Mouse (Mus musculus) cerebellum, adult 2 months (tissue): ENCODE data around the gene Igf1r. TPM values are rescaled to one million over a fixed set of nuclear protein-coding genes. Genes with fewer than 3 reads are reported as not detected.

ENCODE experiments used
- DNase-seq, 2 experiments: peaks; one replicate each; pipeline ENCODE4 v3.0.0; 2021
- H3K27ac ChIP-seq: fragments of 200-500 bp; 2 replicates; pipeline ENCODE4 v1.5.1; 2012; ENCODE audit warnings: low read length, control low read depth, inconsistent platforms; ENCODE audit not compliant: insufficient read depth
- H3K27me3 ChIP-seq: fragments of 200-500 bp; 2 replicates; pipeline ENCODE4 v1.6.1; 2012; ENCODE audit warnings: inconsistent platforms, mild to moderate bottlenecking, low read length, moderate library complexity; ENCODE audit not compliant: control insufficient read depth, insufficient read depth
- H3K4me1 ChIP-seq: fragments of 200-500 bp; 2 replicates; pipeline ENCODE4 v1.6.1; 2011; ENCODE audit warnings: low read length; ENCODE audit not compliant: control insufficient read depth, insufficient read depth
- H3K4me3 ChIP-seq: fragments of 200-500 bp; replicated peaks from 2 replicates; pipeline ENCODE3; 2011; ENCODE audit warnings: mild to moderate bottlenecking, low read depth, low read length, control low read depth; ENCODE audit not compliant: insufficient read depth
- CTCF ChIP-seq: fragments of 200-500 bp; IDR thresholded peaks from 2 replicates; pipeline ENCODE4 v1.5.1; 2011; ENCODE audit warnings: low read depth, mild to moderate bottlenecking, control low read depth, low read length, moderate library complexity, borderline replicate concordance; ENCODE audit not compliant: insufficient read depth
- POLR2A ChIP-seq: fragments of 200-500 bp; IDR thresholded peaks from 2 replicates; pipeline ENCODE4 v1.6.1; 2011; ENCODE audit warnings: low read length, control low read depth, borderline replicate concordance; ENCODE audit not compliant: insufficient read depth
- whole genome bisulfite sequencing: fragments of 180-500 bp; shearing (Covaris S2); methylation state at CpG from one replicate; pipeline ENCODE4 v1.1.7; 2018; 5-methylcytosine and 5-hydroxymethylcytosine counted together
- polyA plus RNA-seq: library from polyadenylated mRNA; depleted of rRNA; stranded (reverse); fragments of >200 nt; gene quantifications from 2 replicates; pipeline ENCODE4 v1.2.3, GENCODE M21; 2012; rRNA removed

The Igf1r gene
- polyA plus RNA-seq, result 20.5 and 21.9 TPM in 2 replicates

- Histone ChIP-seq H3K27ac (peak within 1 kb of the TSS; percentile 100), H3K27me3 (no peaks in the 10 kb centered on the region; the same call in 1 of the 2 replicates), H3K4me1 (peaks cover 6% of the 10 kb centered on the region; the same call in 1 of the 2 replicates), H3K4me3 (peak within 1 kb of the TSS; percentile 100)
- under 1% methylated on average over 60 of the region's 62 CpGs for WGBS
- TF ChIP-seq POLR2A (no peak), CTCF (no peak)
- peak; percentile 43 to 62 for DNase-seq
Observed at GRCm38 (mm10) chr7:67952777-67953700, at the start of gene Igf1r. TSS of gene Igf1r (plus strand) at chr7:67952827.

GRCm38 (mm10) chr7:67906358-67906757, 46.3 kb upstream of the Igf1r start:
- no peak for TF ChIP-seq POLR2A
- TF ChIP-seq CTCF, result no peak
- H3K27ac ChIP-seq, result no peak overlapping the region
- no peaks in the 10 kb centered on the region for H3K4me1 ChIP-seq
- DNase-seq, result no peak
- H3K27me3 ChIP-seq, result no peaks in the 10 kb centered on the region
- no peak overlapping the region for H3K4me3 ChIP-seq
- 85% methylated on average over 2 of the region's 2 CpGs for WGBS

- H3K4me1 ChIP-seq, result no peaks in the 10 kb centered on the region
- H3K27ac ChIP-seq, result no peak overlapping the region
- 65% methylated on average over 9 of the region's 9 CpGs for WGBS
- TF ChIP-seq CTCF (no peak), POLR2A (no peak)
- DNase-seq, result no peak
- H3K4me3 ChIP-seq, result no peak overlapping the region
- no peaks in the 10 kb centered on the region for H3K27me3 ChIP-seq
Observed at GRCm38 (mm10) chr7:67907786-67908400, 44.7 kb upstream of the Igf1r start.

- no peak overlapping the region for H3K27ac ChIP-seq
- 18% methylated on average over 10 of the region's 10 CpGs for WGBS
- DNase-seq, result no peak
- H3K4me3 ChIP-seq, result no peak overlapping the region
- no peaks in the 10 kb centered on the region for H3K27me3 ChIP-seq
- no peak for TF ChIP-seq CTCF
- H3K4me1 ChIP-seq, result no peaks in the 10 kb centered on the region
Observed at GRCm38 (mm10) chr7:67910528-67910927, 42.1 kb upstream of the Igf1r start.

- Histone ChIP-seq H3K27ac (no peak overlapping the region), H3K4me1 (no peaks in the 10 kb centered on the region), H3K27me3 (no peaks in the 10 kb centered on the region), H3K4me3 (no peak overlapping the region)
- no peak for DNase-seq
- 35% methylated on average over 3 of the region's 3 CpGs for WGBS
- no peak for TF ChIP-seq POLR2A
- no peak for TF ChIP-seq CTCF
Observed at GRCm38 (mm10) chr7:67910947-67911346, 41.7 kb upstream of the Igf1r start.

GRCm38 (mm10) chr7:67911841-67912240, 40.8 kb upstream of the Igf1r start:
- Histone ChIP-seq H3K27me3 (no peaks in the 10 kb centered on the region), H3K4me3 (no peak overlapping the region), H3K27ac (no peak overlapping the region), H3K4me1 (no peaks in the 10 kb centered on the region)
- no peak for DNase-seq
- no peak for TF ChIP-seq CTCF
- no peak for TF ChIP-seq POLR2A
- 77% methylated on average over 6 of the region's 6 CpGs for WGBS

- WGBS, result 92% methylated on average over 8 of the region's 8 CpGs
- no peak for DNase-seq
- no peak overlapping the region for H3K4me3 ChIP-seq
- no peaks in the 10 kb centered on the region for H3K27me3 ChIP-seq
- H3K4me1 ChIP-seq, result no peaks in the 10 kb centered on the region; the same call in 1 of the 2 replicates
- H3K27ac ChIP-seq, result no peak overlapping the region
- no peak for TF ChIP-seq POLR2A
Observed at GRCm38 (mm10) chr7:67916960-67917359, 35.7 kb upstream of the Igf1r start.

- Histone ChIP-seq H3K27ac (no peak overlapping the region), H3K4me3 (no peak overlapping the region), H3K4me1 (no peaks in the 10 kb centered on the region; the same call in 1 of the 2 replicates), H3K27me3 (no peaks in the 10 kb centered on the region)
- 68% methylated on average over 2 of the region's 2 CpGs for WGBS
- DNase-seq, result no peak
- TF ChIP-seq CTCF (no peak), POLR2A (no peak)
Observed at GRCm38 (mm10) chr7:67917753-67918152, 34.9 kb upstream of the Igf1r start.
